Mouse (Mus musculus) stomach, embryonic 14.5 days (tissue): ENCODE results near the gene Tns3. TPM values are rescaled to one million over a fixed set of nuclear protein-coding genes. Genes with fewer than 3 reads are reported as not detected.
A peak's percentile ranks its signal among the peaks of the same experiment; 100 is the strongest.

ENCODE experiments used
- ATAC-seq: fragments of 200-750 bp; cut with Nextera tagmentation; 2 replicates; pipeline ENCODE4 v1.8.0; 2017; ENCODE audit warnings: low read depth, moderate TSS enrichment; ENCODE audit not compliant: insufficient number of reproducible peaks, insufficient read depth, low FRiP score
- H3K27ac ChIP-seq: fragments of 300-500 bp; sonication (generic); 2 replicates; pipeline ENCODE4 v1.5.1; 2014; ENCODE audit warnings: mild to moderate bottlenecking, low read length, moderate library complexity, mixed read lengths
- H3K27me3 ChIP-seq: fragments of 300-500 bp; sonication (generic); 2 replicates; pipeline ENCODE4 v1.6.1; 2014; ENCODE audit warnings: low read length, control low read depth, mixed read lengths; ENCODE audit not compliant: control insufficient read depth, insufficient read depth
- H3K36me3 ChIP-seq: fragments of 300-500 bp; sonication (generic); 2 replicates; pipeline ENCODE4 v1.6.1; 2014; ENCODE audit warnings: mild to moderate bottlenecking, control low read depth, low read length, moderate library complexity, mixed read lengths; ENCODE audit not compliant: control insufficient read depth, insufficient read depth
- H3K4me1 ChIP-seq: fragments of 300-500 bp; sonication (generic); 2 replicates; pipeline ENCODE4 v1.6.1; 2014; ENCODE audit warnings: low read length, control low read depth, mixed read lengths; ENCODE audit not compliant: control insufficient read depth, insufficient read depth
- H3K4me2 ChIP-seq: fragments of 300-500 bp; sonication (generic); replicated peaks from 2 replicates; pipeline ENCODE4 v1.6.1; 2014; ENCODE audit warnings: low read depth, low read length, control low read depth
- H3K4me3 ChIP-seq: fragments of 300-500 bp; sonication (generic); 2 replicates; pipeline ENCODE4 v1.5.1; 2014; ENCODE audit warnings: low read depth, low read length, control low read depth
- H3K9ac ChIP-seq: fragments of 300-500 bp; sonication (generic); replicated peaks from 2 replicates; pipeline ENCODE4 v1.6.1; 2014; ENCODE audit warnings: low read depth, mild to moderate bottlenecking, control low read depth, low read length, moderate library complexity, mixed read lengths
- H3K9me3 ChIP-seq: fragments of 300-500 bp; sonication (generic); 2 replicates; pipeline ENCODE4 v1.6.1; 2016; ENCODE audit warnings: low read depth, low read length, control low read depth; ENCODE audit not compliant: control insufficient read depth
- WGBS: fragments of 180-500 bp; shearing (Covaris S2); extraction: QIAGEN DNeasy Blood & Tissue Kit; methylation state at CpG from one replicate; pipeline ENCODE4 v1.1.7; 2014; 5-methylcytosine and 5-hydroxymethylcytosine counted together
- polyA plus RNA-seq: library from polyadenylated mRNA; unstranded; fragments of >200 nt; fragmentation: Nextera tagmentation; extraction: Ambion mirVana; gene quantifications from 2 replicates; pipeline ENCODE4 v1.2.1, GENCODE M21; 2014

The Tns3 gene
- polyA plus RNA-seq, 1 experiment from 2014 or later, result 31.2 TPM

DNA sequence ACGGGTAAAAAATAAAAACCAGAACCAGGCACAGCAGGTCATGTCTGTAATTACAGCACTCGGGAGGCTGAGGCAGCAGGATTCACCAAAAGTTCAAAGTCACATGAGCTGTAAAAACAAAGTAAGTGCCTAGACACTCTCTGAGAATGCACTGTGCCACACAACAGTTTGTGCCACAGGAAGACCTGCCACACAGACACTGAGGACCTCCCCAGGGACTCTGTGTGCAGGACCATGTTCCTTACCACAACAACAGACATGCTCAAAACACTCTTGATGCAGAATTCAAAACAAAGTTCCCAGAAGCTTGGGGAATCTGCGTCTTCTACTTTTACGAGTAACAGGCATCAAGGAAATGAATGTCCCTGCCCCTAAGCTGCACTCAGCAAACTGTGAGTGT is 3.4 kb downstream of the Tns3 start:
- no peak for ATAC-seq

DNA sequence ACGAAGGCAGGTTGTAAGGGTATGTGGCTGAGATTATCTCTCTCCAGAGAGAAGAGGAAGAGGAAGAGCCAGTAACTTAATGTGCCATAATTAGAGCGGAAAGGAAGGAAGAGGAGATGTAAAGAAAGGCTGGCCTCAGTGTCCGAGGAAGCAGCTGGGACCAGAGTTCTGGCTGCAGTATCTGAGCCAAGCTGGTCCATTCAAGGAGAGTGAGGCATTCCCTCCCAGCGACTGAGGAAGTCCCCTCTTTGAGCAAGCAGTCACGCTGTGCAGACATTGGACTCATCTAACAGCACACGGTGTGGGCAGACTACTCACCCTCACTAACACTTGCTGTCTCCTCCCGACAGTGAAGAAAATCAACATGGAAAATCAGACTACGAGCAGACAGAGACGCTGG is 4.5 kb downstream of the Tns3 start:
- no peak overlapping the region for H3K4me2 ChIP-seq
- no peaks in the 10 kb centered on the region for H3K27me3 ChIP-seq
- no peak for ATAC-seq
- peaks cover 51% of the 10 kb centered on the region for H3K4me1 ChIP-seq
- 53% methylated on average over 9 of the region's 9 CpGs for WGBS
- H3K27ac ChIP-seq, result peak overlapping the region; percentile 48; the same call in 1 of the 2 replicates
- no peak overlapping the region for H3K4me3 ChIP-seq
- H3K9me3 ChIP-seq, result no peaks in the 10 kb centered on the region
- H3K36me3 ChIP-seq, result peaks cover 8% of the 10 kb centered on the region
- H3K9ac ChIP-seq, result no peak overlapping the region

More for the DNA sequence above, 3.4 kb downstream of the Tns3 start:
- Histone ChIP-seq H3K4me2 (no peak overlapping the region), H3K4me1 (peaks cover 51% of the 10 kb centered on the region), H3K27me3 (no peaks in the 10 kb centered on the region), H3K9ac (no peak overlapping the region), H3K4me3 (no peak overlapping the region), H3K27ac (no peak overlapping the region), H3K36me3 (peaks cover 8% of the 10 kb centered on the region), H3K9me3 (no peaks in the 10 kb centered on the region)
- 64% methylated on average over 4 of the region's 4 CpGs for WGBS

DNA sequence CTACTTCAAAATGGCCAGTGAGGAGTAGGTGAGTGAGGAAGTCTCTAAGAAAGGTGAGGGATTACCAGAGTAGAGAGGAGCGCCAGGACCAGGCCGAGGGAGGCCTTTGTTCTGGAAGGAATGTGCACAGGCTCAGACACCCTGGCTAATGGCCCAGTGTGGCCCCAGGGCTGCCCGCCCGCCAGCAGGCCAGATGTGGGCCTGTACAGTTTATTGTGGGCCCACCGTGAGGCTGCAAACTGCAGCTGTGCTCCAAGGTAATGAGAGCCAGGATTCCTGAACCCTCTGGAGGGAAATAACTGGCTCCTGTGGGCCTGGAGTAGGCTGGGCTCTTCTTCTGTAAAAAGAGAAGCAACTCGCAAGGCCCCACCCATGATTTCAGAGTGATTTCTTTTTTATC is 5.3 kb downstream of the Tns3 start:
- no peak for ATAC-seq
- H3K36me3 ChIP-seq, result peaks cover 8% of the 10 kb centered on the region
- H3K9me3 ChIP-seq, result no peaks in the 10 kb centered on the region
- H3K4me3 ChIP-seq, result no peak overlapping the region
- peak overlapping the region; percentile 48; the same call in 1 of the 2 replicates for H3K27ac ChIP-seq
- H3K9ac ChIP-seq, result no peak overlapping the region
- H3K4me1 ChIP-seq, result peaks cover 55% of the 10 kb centered on the region
- 53% methylated on average over 6 of the region's 6 CpGs for WGBS
- no peaks in the 10 kb centered on the region for H3K27me3 ChIP-seq
- no peak overlapping the region for H3K4me2 ChIP-seq

DNA sequence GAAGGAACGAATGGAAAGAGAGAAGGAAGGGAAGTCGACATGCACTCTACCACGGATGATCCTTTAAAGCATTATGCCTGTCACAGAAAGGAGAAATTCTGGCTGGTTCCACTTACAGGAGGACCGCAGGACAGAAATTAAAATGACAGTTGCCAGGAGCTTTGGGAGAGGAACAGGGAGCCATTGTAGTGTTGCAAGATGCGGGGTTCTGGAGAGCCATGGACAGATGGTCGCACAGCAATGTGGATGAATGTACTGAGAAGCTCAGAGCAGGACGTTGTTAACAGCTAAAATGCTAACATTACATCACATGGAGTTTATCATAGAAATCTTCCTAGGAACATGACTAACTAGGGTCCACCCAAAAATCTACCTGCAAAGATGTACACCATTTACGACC is 6.8 kb downstream of the Tns3 start:
- Histone ChIP-seq H3K9me3 (no peaks in the 10 kb centered on the region), H3K9ac (no peak overlapping the region), H3K4me2 (no peak overlapping the region), H3K36me3 (peaks cover 8% of the 10 kb centered on the region), H3K27me3 (no peaks in the 10 kb centered on the region), H3K27ac (no peak overlapping the region), H3K4me1 (peaks cover 65% of the 10 kb centered on the region), H3K4me3 (no peak overlapping the region)
- 75% methylated on average over 8 of the region's 8 CpGs for WGBS
- ATAC-seq, result no peak

DNA sequence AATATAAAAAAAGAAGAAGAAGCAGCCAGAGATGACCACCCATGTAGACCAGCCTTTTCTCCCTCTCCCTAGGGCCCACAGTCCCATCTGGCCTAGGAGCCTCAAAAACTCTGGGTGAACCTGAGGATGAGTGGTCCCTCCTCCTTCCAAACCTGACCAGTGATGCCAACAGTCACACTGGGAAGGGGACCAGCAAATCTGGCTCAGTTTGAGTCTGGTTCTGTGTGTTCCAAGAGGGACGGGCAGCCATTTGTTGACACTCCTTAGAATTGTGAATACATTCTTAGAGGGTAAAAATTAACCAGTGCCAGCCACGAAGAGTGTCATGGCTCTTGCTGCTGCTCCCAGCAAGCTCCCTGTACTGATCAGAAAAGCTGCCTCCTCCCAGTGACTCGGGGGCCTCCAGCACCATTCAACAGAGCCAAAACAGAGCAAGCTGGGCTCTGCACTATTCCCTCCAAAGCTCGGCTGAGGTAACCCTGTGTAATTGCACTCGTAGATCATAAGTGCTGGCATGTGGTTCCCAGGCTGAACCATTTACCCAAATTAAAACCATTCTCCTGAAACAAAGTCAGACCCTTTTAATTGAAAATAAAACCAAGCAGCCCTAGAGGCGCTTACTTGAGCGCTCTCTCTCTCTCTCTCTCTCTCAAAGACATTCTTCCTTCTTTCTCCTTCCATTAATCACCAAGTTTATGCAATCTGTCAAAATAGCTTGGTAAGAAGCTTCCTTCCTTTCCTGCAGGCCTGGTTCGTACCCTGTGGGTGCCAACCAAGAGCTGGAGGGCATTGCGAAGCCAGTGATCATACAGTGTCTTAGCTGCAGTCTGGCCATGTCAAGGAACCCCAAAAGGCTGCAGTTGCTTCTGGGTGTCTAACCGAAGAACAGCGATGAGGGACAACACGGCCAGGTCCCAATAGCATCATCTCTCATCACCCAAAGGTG is 7.6 kb downstream of the Tns3 start:
- H3K9ac ChIP-seq, result no peak overlapping the region
- no peaks in the 10 kb centered on the region for H3K9me3 ChIP-seq
- H3K4me1 ChIP-seq, result peaks cover 62% of the 10 kb centered on the region
- no peak overlapping the region for H3K4me3 ChIP-seq
- peak overlapping the region; percentile 10; the same call in 1 of the 2 replicates for H3K27ac ChIP-seq
- 45% methylated on average over 12 of the region's 12 CpGs for WGBS
- no peaks in the 10 kb centered on the region for H3K27me3 ChIP-seq
- no peak overlapping the region for H3K4me2 ChIP-seq
- ATAC-seq, result peak; percentile 26; the same call in 1 of the 2 replicates
- peaks cover 8% of the 10 kb centered on the region for H3K36me3 ChIP-seq

DNA sequence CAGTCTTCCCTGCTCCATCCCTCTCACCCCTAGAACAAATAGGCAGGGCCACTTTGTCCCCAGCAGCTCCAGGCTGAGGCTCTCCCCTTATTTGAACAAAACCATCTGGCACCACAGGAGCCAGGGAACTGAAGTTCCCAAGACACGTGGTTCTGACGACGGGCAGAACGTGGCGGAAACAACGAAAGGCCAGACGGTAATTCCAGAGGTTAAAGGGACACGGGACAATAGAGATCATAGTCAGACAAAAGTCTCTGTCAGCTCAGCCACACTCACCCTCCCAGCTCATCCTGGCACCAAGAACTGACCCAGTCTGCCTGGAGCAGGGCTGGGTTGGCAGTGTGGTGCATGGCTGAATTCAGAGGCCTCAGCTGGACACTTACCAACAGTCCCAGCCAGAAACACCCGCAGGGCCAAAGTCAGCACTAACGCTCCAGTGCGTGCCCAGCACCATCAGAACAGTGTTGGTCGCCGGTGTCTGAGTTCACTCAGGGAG is 10.5 kb downstream of the Tns3 start:
- H3K9ac ChIP-seq, result no peak overlapping the region
- peak overlapping the region; percentile 15; the same call in 1 of the 2 replicates for H3K27ac ChIP-seq
- H3K9me3 ChIP-seq, result no peaks in the 10 kb centered on the region
- ATAC-seq, result no peak
- H3K4me1 ChIP-seq, result peaks cover 62% of the 10 kb centered on the region
- H3K4me2 ChIP-seq, result no peak overlapping the region
- no peaks in the 10 kb centered on the region for H3K36me3 ChIP-seq
- H3K4me3 ChIP-seq, result no peak overlapping the region
- H3K27me3 ChIP-seq, result no peaks in the 10 kb centered on the region
- 66% methylated on average over 13 of the region's 13 CpGs for WGBS

DNA sequence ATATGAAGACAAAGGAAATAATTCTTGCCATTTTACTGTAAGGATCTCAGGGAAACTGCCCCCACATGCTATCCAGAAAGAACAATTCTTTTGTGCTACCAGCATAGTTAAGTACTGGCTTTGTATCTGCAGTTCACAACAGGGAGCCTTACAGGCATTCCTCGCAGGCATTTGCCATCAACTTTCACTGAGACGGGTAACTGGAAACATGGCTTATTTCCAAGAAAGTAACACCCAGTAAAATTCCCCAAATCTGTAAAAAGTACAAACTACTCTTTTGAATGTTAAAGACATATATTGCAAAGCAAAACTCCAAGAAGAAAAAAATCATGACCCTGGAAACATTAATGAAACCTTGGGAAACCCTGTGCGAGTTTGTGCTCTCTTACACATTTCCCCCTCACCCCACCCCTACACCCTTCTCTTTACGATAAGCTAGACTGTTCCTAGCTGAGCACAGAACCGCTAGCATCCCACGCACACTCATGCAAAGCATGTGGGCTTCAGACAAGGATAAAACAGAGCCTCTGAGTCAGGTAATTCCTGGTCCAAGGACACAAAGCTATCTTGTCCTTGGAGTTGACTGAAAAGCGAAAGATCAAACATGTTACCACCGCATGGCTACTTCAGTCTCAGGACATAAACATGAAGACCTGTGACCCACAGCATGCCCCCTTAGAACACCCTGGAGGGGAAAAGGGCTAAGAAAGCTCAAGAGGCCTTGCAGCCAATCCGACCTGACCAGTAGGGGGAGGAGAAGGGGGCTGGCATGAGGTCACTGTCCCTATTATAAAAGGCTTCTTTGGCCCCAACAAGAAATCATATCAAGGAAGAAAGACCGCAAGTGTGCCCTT is 11.3 kb downstream of the Tns3 start:
- no peaks in the 10 kb centered on the region for H3K27me3 ChIP-seq
- no peak for ATAC-seq
- H3K4me1 ChIP-seq, result peaks cover 60% of the 10 kb centered on the region
- H3K4me2 ChIP-seq, result no peak overlapping the region
- peak overlapping the region; percentile 50; the same call in 1 of the 2 replicates for H3K27ac ChIP-seq
- whole genome bisulfite sequencing, result 39% methylated on average over 10 of the region's 10 CpGs
- no peaks in the 10 kb centered on the region for H3K9me3 ChIP-seq
- H3K4me3 ChIP-seq, result no peak overlapping the region
- no peaks in the 10 kb centered on the region for H3K36me3 ChIP-seq
- no peak overlapping the region for H3K9ac ChIP-seq

DNA sequence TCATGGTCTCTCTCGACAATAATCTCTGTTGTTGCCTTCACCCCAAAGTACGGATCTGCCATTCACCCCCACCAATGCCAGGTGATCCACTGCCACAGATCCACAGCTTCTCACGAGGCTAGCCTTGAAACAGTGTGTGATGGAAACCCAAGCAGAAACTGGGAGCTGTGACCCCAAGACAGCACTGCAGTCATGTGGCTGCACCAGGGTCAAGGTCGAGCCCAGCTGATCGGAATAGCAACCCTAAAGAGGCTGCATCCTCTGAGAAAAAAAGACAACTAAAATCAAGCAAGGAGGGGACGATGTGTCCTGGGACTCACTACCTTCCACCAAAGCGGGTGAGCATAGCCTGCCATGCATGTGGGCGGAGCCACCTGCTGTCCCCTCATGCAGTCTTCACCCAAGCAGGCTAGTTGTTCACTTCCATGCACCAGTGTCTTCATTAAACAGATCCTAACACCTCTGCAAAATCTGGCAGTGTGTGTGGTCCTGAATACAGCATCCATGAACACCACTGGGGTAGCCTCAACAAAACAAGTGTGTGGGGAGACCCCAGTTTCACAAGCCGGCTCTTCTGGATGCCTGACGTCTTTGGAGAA is 12.1 kb downstream of the Tns3 start:
- Histone ChIP-seq H3K36me3 (no peaks in the 10 kb centered on the region), H3K4me1 (peaks cover 54% of the 10 kb centered on the region), H3K9me3 (no peaks in the 10 kb centered on the region), H3K27me3 (no peaks in the 10 kb centered on the region), H3K9ac (no peak overlapping the region), H3K4me2 (no peak overlapping the region), H3K27ac (peak overlapping the region; percentile 50; the same call in 1 of the 2 replicates), H3K4me3 (no peak overlapping the region)
- ATAC-seq, result no peak
- 76% methylated on average over 10 of the region's 10 CpGs for WGBS
